Mouse (Mus musculus) hindbrain, embryonic 12.5 days (tissue): ENCODE data around the gene Pnkp. TPM values are rescaled to one million over a fixed set of nuclear protein-coding genes. Genes with fewer than 3 reads are reported as not detected.
A peak's percentile ranks its signal among the peaks of the same experiment; 100 is the strongest.

Experiments used
- ATAC-seq: fragments of 200-750 bp; cut with Nextera tagmentation; 2 replicates; pipeline ENCODE4 v1.8.0; 2017; ENCODE audit warnings: moderate TSS enrichment; ENCODE audit not compliant: low FRiP score
- H3K27ac ChIP-seq: fragments of 300-500 bp; sonication (generic); 2 replicates; pipeline ENCODE4 v1.5.1; 2016; ENCODE audit warnings: mild to moderate bottlenecking
- H3K27me3 ChIP-seq: fragments of 300-500 bp; sonication (generic); 2 replicates; pipeline ENCODE4 v1.6.1; 2016; ENCODE audit warnings: mild to moderate bottlenecking
- H3K36me3 ChIP-seq: fragments of 300-500 bp; sonication (generic); 2 replicates; pipeline ENCODE4 v1.6.1; 2016; ENCODE audit warnings: mild to moderate bottlenecking
- H3K4me1 ChIP-seq: fragments of 300-500 bp; sonication (generic); 2 replicates; pipeline ENCODE4 v1.6.1; 2016
- H3K4me2 ChIP-seq: fragments of 300-500 bp; sonication (generic); replicated peaks from 2 replicates; pipeline ENCODE4 v1.6.1; 2016; ENCODE audit warnings: mild to moderate bottlenecking
- H3K4me3 ChIP-seq: fragments of 300-500 bp; sonication (generic); 2 replicates; pipeline ENCODE4 v1.5.1; 2016; ENCODE audit warnings: mild to moderate bottlenecking
- H3K9ac ChIP-seq: fragments of 300-500 bp; sonication (generic); 2 replicates; pipeline ENCODE4 v1.6.1; 2016; ENCODE audit warnings: mild to moderate bottlenecking, moderate library complexity
- H3K9me3 ChIP-seq: fragments of 300-500 bp; sonication (generic); replicated peaks from 2 replicates; pipeline ENCODE4 v1.6.1; 2016; ENCODE audit warnings: mild to moderate bottlenecking
- WGBS: fragments of 180-500 bp; shearing (Covaris S2); methylation state at CpG from one replicate; pipeline ENCODE4 v1.1.7; 2016; 5-methylcytosine and 5-hydroxymethylcytosine counted together
- polyA plus RNA-seq: library from polyadenylated mRNA; unstranded; fragments of >200 nt; fragmentation: Nextera tagmentation; extraction: Ambion mirVana; gene quantifications from 2 replicates; pipeline ENCODE4 v1.2.1, GENCODE M21; 2016

Pnkp gene
- polyA plus RNA-seq, 1 experiment from 2014 or later: 35.1 TPM

DNA sequence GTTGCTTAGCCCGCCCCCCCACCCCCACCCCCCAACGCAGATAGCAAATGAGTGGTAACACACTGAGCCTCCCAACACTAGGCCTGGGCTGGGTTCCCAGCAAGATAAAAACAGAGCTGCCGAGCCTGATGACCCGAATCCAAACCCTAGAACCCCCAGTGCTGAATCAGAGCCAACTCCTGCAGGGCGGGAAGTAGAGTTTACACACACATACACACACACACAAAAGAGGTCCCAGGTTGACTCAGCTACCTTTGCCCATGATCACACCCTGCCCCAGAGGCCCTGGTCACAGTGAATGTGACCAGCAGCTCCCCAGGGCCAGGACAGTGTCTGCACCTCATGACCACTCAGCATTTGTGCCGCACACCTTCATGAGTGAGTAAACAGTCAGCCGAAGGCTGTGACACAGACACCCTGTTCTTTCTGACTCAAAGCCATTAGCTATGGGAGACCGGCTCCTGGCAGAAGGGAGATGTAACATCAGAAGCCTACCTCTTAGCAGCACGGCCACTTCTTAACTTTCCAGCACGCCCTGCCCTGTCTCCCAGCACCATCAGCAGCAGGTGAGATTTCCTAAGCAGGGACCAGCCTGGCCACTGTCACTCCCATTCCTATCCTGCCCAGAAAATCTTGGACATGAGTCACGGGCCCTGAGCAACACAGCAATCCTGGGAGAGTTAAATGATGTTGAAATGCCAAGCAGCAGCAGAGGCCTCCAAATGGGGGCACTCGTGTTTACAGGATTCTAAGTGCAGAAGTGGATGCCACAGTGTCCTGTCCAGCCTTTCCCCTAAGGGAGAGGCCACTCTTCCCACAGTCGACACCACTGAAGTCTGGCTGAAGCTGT, 31.5 kb downstream of the Pnkp start:
- Histone ChIP-seq H3K9me3 (no peaks in the 10 kb centered on the region), H3K4me3 (no peak overlapping the region), H3K4me1 (peaks cover 23% of the 10 kb centered on the region), H3K36me3 (peaks cover 42% of the 10 kb centered on the region), H3K9ac (no peak overlapping the region), H3K4me2 (no peak overlapping the region), H3K27ac (no peak overlapping the region), H3K27me3 (no peaks in the 10 kb centered on the region)
- no peak for ATAC-seq
- WGBS: 91% methylated on average over 13 of the region's 13 CpGs

- ATAC-seq: no peak
- H3K4me2 ChIP-seq: peak overlapping the region; percentile 91
- H3K27ac ChIP-seq: no peak overlapping the region
- peak overlapping the region; percentile 90; the same call in 1 of the 2 replicates for H3K9ac ChIP-seq
- H3K4me3 ChIP-seq: peak overlapping the region; percentile 87
- peaks cover 35% of the 10 kb centered on the region for H3K4me1 ChIP-seq
- H3K9me3 ChIP-seq: no peaks in the 10 kb centered on the region
- H3K27me3 ChIP-seq: no peaks in the 10 kb centered on the region
- peaks cover 27% of the 10 kb centered on the region for H3K36me3 ChIP-seq
- WGBS: 94% methylated on average over 6 of the region's 7 CpGs
These were observed 33.2 kb downstream of the Pnkp start for GRCm38 (mm10) chr7:44890180-44890579.

- Histone ChIP-seq H3K9me3 (no peaks in the 10 kb centered on the region), H3K36me3 (peaks cover 22% of the 10 kb centered on the region), H3K27ac (no peak overlapping the region), H3K4me3 (peak overlapping the region; percentile 87), H3K4me2 (peak overlapping the region; percentile 91), H3K4me1 (peaks cover 36% of the 10 kb centered on the region), H3K9ac (peak overlapping the region; percentile 90), H3K27me3 (no peaks in the 10 kb centered on the region)
- 82% methylated on average over 4 of the region's 4 CpGs for WGBS
- ATAC-seq: no peak
These were observed 33.8 kb downstream of the Pnkp start for GRCm38 (mm10) chr7:44890737-44891136.

DNA sequence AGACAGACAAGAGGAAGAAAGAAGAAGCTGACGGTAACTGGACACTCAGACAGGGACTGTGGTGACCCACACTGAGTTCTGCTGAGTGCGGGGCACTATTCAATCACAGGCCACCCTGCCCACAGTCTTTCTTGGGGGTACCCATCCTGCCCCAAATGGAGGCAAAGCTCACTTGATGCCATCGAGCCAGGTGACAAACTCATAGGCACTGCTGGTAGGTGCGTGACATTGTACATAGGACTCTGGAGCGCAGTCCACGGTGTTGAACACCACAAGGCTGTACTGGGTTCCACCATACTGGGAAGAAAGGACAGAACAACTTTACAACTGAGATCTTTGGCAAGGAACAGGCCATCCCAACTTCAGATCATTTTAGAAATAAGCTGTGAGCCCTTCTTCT, 34.7 kb downstream of the Pnkp start:
- WGBS: 15% methylated on average over 6 of the region's 6 CpGs

DNA sequence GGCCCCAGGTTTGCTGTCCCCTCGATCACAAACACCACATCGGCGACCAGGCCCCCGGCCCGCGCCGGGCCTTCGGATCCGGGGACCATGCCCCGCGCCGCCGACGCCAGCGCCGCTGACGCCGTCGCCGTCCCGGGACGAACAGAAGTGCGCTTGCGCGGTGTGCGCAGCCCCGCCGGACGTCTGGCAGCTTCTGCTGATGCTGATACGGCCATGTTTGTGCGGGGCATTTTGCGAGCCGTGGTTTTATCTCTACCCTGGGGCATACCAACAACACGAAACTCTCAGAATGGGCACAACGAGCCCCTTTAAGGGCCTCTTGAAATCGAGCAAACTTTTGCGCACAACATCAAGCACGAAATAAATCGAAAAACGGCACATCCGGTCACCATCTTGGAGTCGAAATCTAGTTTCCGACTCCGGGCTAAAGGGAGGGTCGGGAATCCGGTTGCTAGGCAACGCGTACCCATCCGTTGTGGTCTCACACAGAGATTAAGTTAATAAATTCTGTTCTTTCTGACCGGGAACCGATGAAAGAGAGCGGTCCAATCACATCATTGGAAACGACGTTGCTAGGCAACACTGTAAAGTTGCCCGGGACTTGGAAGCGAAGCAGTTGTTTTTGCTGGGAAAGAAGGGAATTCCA, 35.5 kb downstream of the Pnkp start, which contains the start of gene Med25:
Gene Med25, minus strand, starts transcription at position 437 of the 646 bp plus-strand sequence.
- Histone ChIP-seq H3K9ac (peak within 1 kb of the TSS; percentile 90), H3K36me3 (peaks cover 16% of the 10 kb centered on the region), H3K27me3 (no peaks in the 10 kb centered on the region), H3K4me1 (peaks cover 48% of the 10 kb centered on the region), H3K27ac (peak within 1 kb of the TSS; percentile 93), H3K9me3 (no peaks in the 10 kb centered on the region), H3K4me2 (peak within 1 kb of the TSS; percentile 91), H3K4me3 (peak within 1 kb of the TSS; percentile 87)
- peak; percentile 77 for ATAC-seq
- under 1% methylated on average over 56 of the region's 56 CpGs for WGBS

More for the DNA sequence above, 34.7 kb downstream of the Pnkp start:
- Histone ChIP-seq H3K4me2 (peak overlapping the region; percentile 91), H3K9me3 (no peaks in the 10 kb centered on the region), H3K4me1 (peaks cover 40% of the 10 kb centered on the region), H3K9ac (peak overlapping the region; percentile 90), H3K27ac (peak overlapping the region; percentile 93), H3K4me3 (peak overlapping the region; percentile 87), H3K27me3 (no peaks in the 10 kb centered on the region), H3K36me3 (peaks cover 16% of the 10 kb centered on the region)
- ATAC-seq: no peak

- peak overlapping the region; percentile 91 for H3K4me2 ChIP-seq
- H3K27me3 ChIP-seq: no peaks in the 10 kb centered on the region
- WGBS: 15% methylated on average over 8 of the region's 8 CpGs
- peaks cover 15% of the 10 kb centered on the region for H3K36me3 ChIP-seq
- H3K4me1 ChIP-seq: peaks cover 53% of the 10 kb centered on the region
- H3K4me3 ChIP-seq: peak overlapping the region; percentile 7; the same call in 1 of the 2 replicates
- peak overlapping the region; percentile 84 for H3K27ac ChIP-seq
- H3K9me3 ChIP-seq: no peaks in the 10 kb centered on the region
- ATAC-seq: no peak
- H3K9ac ChIP-seq: 0 out of 2 replicates have a peak overlapping the region, but pooled peaks have one; percentile 36
These were observed 36.3 kb downstream of the Pnkp start for GRCm38 (mm10) chr7:44893197-44893596.

- H3K4me1 ChIP-seq: peaks cover 60% of the 10 kb centered on the region
- 92% methylated on average over 3 of the region's 3 CpGs for WGBS
- peak overlapping the region; percentile 87; the same call in 1 of the 2 replicates for H3K27ac ChIP-seq
- no peaks in the 10 kb centered on the region for H3K9me3 ChIP-seq
- no peak overlapping the region for H3K4me2 ChIP-seq
- H3K27me3 ChIP-seq: 0 out of 2 replicates have a peak, but pooled peaks cover 3% of the 10 kb centered on the region
- no peak overlapping the region for H3K4me3 ChIP-seq
- no peak for ATAC-seq
- H3K9ac ChIP-seq: no peak overlapping the region
- peaks cover 13% of the 10 kb centered on the region for H3K36me3 ChIP-seq
These were observed 37.2 kb downstream of the Pnkp start for GRCm38 (mm10) chr7:44894175-44894574.

- WGBS: 29% methylated on average over 7 of the region's 7 CpGs
- Histone ChIP-seq H3K9me3 (no peaks in the 10 kb centered on the region), H3K36me3 (peaks cover 21% of the 10 kb centered on the region), H3K27ac (peak overlapping the region; percentile 87), H3K9ac (no peak overlapping the region), H3K27me3 (0 out of 2 replicates have a peak, but pooled peaks cover 3% of the 10 kb centered on the region), H3K4me1 (peaks cover 57% of the 10 kb centered on the region), H3K4me3 (peak overlapping the region; percentile 44), H3K4me2 (peak overlapping the region; percentile 68)
- no peak for ATAC-seq
These were observed 38.3 kb downstream of the Pnkp start for GRCm38 (mm10) chr7:44895206-44895592.

GRCm38 (mm10) chr7:44895593-44896434, 38.9 kb downstream of the Pnkp start, which contains the start of gene Fuz:
Gene Fuz, plus strand, starts transcription at chr7:44896079.
- Histone ChIP-seq H3K4me3 (peak within 1 kb of the TSS; percentile 44), H3K27me3 (0 out of 2 replicates have a peak, but pooled peaks cover 3% of the 10 kb centered on the region), H3K4me2 (peak within 1 kb of the TSS; percentile 68), H3K9ac (peak within 1 kb of the TSS; percentile 60), H3K27ac (peak within 1 kb of the TSS; percentile 87), H3K36me3 (peaks cover 24% of the 10 kb centered on the region), H3K9me3 (no peaks in the 10 kb centered on the region), H3K4me1 (peaks cover 53% of the 10 kb centered on the region)
- under 1% methylated on average over 34 of the region's 34 CpGs for WGBS
- peak; percentile 80 for ATAC-seq

DNA sequence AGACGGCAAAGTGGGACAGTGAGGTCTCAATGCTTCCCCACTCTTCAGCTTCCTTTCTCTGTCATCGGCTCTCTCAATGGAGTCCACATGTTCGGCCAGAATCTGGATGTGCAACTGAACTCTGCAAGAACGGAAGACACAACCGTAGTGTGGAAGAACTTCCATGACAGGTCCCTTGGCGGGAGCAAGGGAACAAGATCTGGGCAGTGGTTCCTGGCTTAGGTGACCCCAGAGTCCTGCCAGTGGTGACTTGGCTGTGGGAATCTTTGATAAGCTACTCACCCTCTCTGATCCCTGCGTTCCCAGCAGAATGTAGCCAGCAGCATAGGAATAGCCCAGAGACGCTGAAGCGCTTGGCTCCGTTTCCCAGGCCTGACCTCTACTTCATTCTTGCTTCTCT, 39.6 kb downstream of the Pnkp start:
- Histone ChIP-seq H3K4me1 (peaks cover 52% of the 10 kb centered on the region), H3K4me3 (peak overlapping the region; percentile 44), H3K9me3 (no peaks in the 10 kb centered on the region), H3K27me3 (0 out of 2 replicates have a peak, but pooled peaks cover 3% of the 10 kb centered on the region), H3K4me2 (peak overlapping the region; percentile 68), H3K27ac (peak overlapping the region; percentile 87), H3K9ac (peak overlapping the region; percentile 60), H3K36me3 (peaks cover 27% of the 10 kb centered on the region)
- 32% methylated on average over 10 of the region's 10 CpGs for WGBS
- no peak for ATAC-seq

DNA sequence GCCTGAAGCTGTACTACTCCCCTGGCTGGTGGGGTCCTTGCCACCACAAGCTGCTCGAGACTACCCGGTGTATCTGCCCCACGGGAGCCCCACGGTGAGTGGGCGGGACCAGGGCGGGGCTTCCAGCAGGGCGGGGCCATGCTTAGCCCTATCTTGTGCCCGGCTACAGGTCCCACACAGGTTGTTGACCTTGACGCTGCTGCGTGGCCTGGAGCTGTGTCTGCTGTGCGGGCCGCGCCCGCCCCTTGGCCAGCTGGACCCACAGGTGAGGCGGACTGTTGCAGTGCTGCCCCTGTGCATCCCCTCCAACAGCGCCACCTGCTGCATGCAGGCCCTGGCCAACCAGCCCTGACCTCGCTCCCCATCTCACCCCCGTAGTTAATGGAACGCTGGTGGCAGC, 41.7 kb downstream of the Pnkp start:
- 30% methylated on average over 19 of the region's 19 CpGs for WGBS
- no peaks in the 10 kb centered on the region for H3K9me3 ChIP-seq
- H3K9ac ChIP-seq: no peak overlapping the region
- 0 out of 2 replicates have a peak, but pooled peaks cover 3% of the 10 kb centered on the region for H3K27me3 ChIP-seq
- peak overlapping the region; percentile 7; the same call in 1 of the 2 replicates for H3K27ac ChIP-seq
- 0 out of 2 replicates have a peak overlapping the region, but pooled peaks have one; percentile 6 for H3K4me3 ChIP-seq
- ATAC-seq: no peak
- H3K4me2 ChIP-seq: no peak overlapping the region; the same call in 1 of the 2 replicates
- peaks cover 49% of the 10 kb centered on the region for H3K4me1 ChIP-seq
- peaks cover 48% of the 10 kb centered on the region for H3K36me3 ChIP-seq
